Mouse (Mus musculus) limb, embryonic 15.5 days (tissue): ENCODE results near the gene Serpinb6b. TPM values are rescaled to one million over a fixed set of nuclear protein-coding genes. Genes with fewer than 3 reads are reported as not detected.
"Not testable (repeated sequence)": the region's sequence is repeated elsewhere in the genome, so short reads cannot be mapped to it uniquely, and the experiment has no call there.

Source experiments
- ATAC-seq: fragments of 200-750 bp; cut with Nextera tagmentation; 2 replicates; pipeline ENCODE4 v1.8.0; 2017; ENCODE audit warnings: low read depth, moderate TSS enrichment; ENCODE audit not compliant: insufficient number of reproducible peaks, low FRiP score, low TSS enrichment
- H3K27ac ChIP-seq: fragments of 300-500 bp; sonication (generic); 2 replicates; pipeline ENCODE4 v1.5.1; 2015; ENCODE audit warnings: moderate library complexity, mild to moderate bottlenecking, inconsistent platforms
- H3K27me3 ChIP-seq: fragments of 300-500 bp; sonication (generic); 2 replicates; pipeline ENCODE4 v1.6.1; 2015; ENCODE audit warnings: inconsistent platforms
- H3K36me3 ChIP-seq: fragments of 300-500 bp; sonication (generic); 2 replicates; pipeline ENCODE4 v1.6.1; 2015; ENCODE audit warnings: inconsistent platforms
- H3K4me1 ChIP-seq: fragments of 300-500 bp; sonication (generic); 2 replicates; pipeline ENCODE4 v1.6.1; 2015; ENCODE audit warnings: inconsistent platforms
- H3K4me2 ChIP-seq: fragments of 300-500 bp; sonication (generic); 2 replicates; pipeline ENCODE4 v1.6.1; 2015; ENCODE audit warnings: mild to moderate bottlenecking, inconsistent platforms
- H3K4me3 ChIP-seq: fragments of 300-500 bp; sonication (generic); 2 replicates; pipeline ENCODE4 v1.5.1; 2015; ENCODE audit warnings: mild to moderate bottlenecking, inconsistent platforms
- H3K9ac ChIP-seq: fragments of 300-500 bp; sonication (generic); 2 replicates; pipeline ENCODE4 v1.6.1; 2015; ENCODE audit warnings: inconsistent platforms
- H3K9me3 ChIP-seq: fragments of 300-500 bp; sonication (generic); 2 replicates; pipeline ENCODE4 v1.6.1; 2016; ENCODE audit warnings: inconsistent platforms
- WGBS: fragments of 180-500 bp; shearing (Covaris S2); methylation state at CpG from one replicate; pipeline ENCODE4 v1.1.7; 2015; 5-methylcytosine and 5-hydroxymethylcytosine counted together
- polyA plus RNA-seq: library from polyadenylated mRNA; unstranded; fragments of >200 nt; fragmentation: Nextera tagmentation; extraction: Ambion mirVana; gene quantifications from 2 replicates; pipeline ENCODE4 v1.2.1, GENCODE M21; 2015

The Serpinb6b gene
- polyA plus RNA-seq, 1 experiment from 2014 or later: 1.8 TPM

- not testable (repeated sequence) for H3K4me3 ChIP-seq, H3K4me1 ChIP-seq, H3K27me3 ChIP-seq, H3K9ac ChIP-seq, H3K27ac ChIP-seq, H3K36me3 ChIP-seq, H3K9me3 ChIP-seq, H3K4me2 ChIP-seq, ATAC-seq
- WGBS: 82% methylated on average over 7 of the region's 7 CpGs
Observed at GRCm38 (mm10) chr13:32958521-32958920, 6.5 kb upstream of the Serpinb6b start.

GRCm38 (mm10) chr13:32963990-32964753 is 837 bp upstream of the Serpinb6b start:
- WGBS: 72% methylated on average over 9 of the region's 9 CpGs
- H3K4me2 ChIP-seq: no peak overlapping the region
- H3K4me3 ChIP-seq: no peak overlapping the region
- H3K9me3 ChIP-seq: no peaks in the 10 kb centered on the region
- peaks cover 5% of the 10 kb centered on the region for H3K4me1 ChIP-seq
- H3K9ac ChIP-seq: no peak overlapping the region
- no peak for ATAC-seq
- H3K27ac ChIP-seq: no peak overlapping the region
- H3K27me3 ChIP-seq: no peaks in the 10 kb centered on the region
- no peaks in the 10 kb centered on the region for H3K36me3 ChIP-seq

- peaks cover 5% of the 10 kb centered on the region for H3K4me1 ChIP-seq
- no peak for ATAC-seq
- no peaks in the 10 kb centered on the region for H3K27me3 ChIP-seq
- H3K27ac ChIP-seq: no peak overlapping the region
- no peaks in the 10 kb centered on the region for H3K36me3 ChIP-seq
- H3K4me3 ChIP-seq: no peak overlapping the region
- 53% methylated on average over 5 of the region's 5 CpGs for WGBS
- no peaks in the 10 kb centered on the region for H3K9me3 ChIP-seq
- H3K4me2 ChIP-seq: no peak overlapping the region
- H3K9ac ChIP-seq: no peak overlapping the region
Observed at GRCm38 (mm10) chr13:32966116-32966515, 1.1 kb downstream of the Serpinb6b start.

- H3K9ac ChIP-seq: no peak overlapping the region
- no peaks in the 10 kb centered on the region for H3K36me3 ChIP-seq
- no peak overlapping the region for H3K27ac ChIP-seq
- H3K27me3 ChIP-seq: no peaks in the 10 kb centered on the region
- H3K4me3 ChIP-seq: no peak overlapping the region
- no peak for ATAC-seq
- H3K4me1 ChIP-seq: peaks cover 5% of the 10 kb centered on the region
- no peak overlapping the region for H3K4me2 ChIP-seq
- no peaks in the 10 kb centered on the region for H3K9me3 ChIP-seq
Observed at GRCm38 (mm10) chr13:32967233-32967632, 2.2 kb downstream of the Serpinb6b start.

- Histone ChIP-seq H3K36me3 (no peaks in the 10 kb centered on the region), H3K4me2 (no peak overlapping the region), H3K9me3 (no peaks in the 10 kb centered on the region), H3K4me1 (peaks cover 5% of the 10 kb centered on the region), H3K27me3 (no peaks in the 10 kb centered on the region), H3K27ac (no peak overlapping the region), H3K9ac (no peak overlapping the region), H3K4me3 (no peak overlapping the region)
- ATAC-seq: no peak
- 72% methylated on average over 5 of the region's 5 CpGs for WGBS
Observed at GRCm38 (mm10) chr13:32968353-32968984, 3.5 kb downstream of the Serpinb6b start.

GRCm38 (mm10) chr13:32968996-32969640 is 4.1 kb downstream of the Serpinb6b start:
- Histone ChIP-seq H3K4me1 (peaks cover 5% of the 10 kb centered on the region), H3K9me3 (no peaks in the 10 kb centered on the region), H3K27me3 (no peaks in the 10 kb centered on the region), H3K4me2 (no peak overlapping the region), H3K36me3 (no peaks in the 10 kb centered on the region), H3K4me3 (no peak overlapping the region), H3K27ac (no peak overlapping the region), H3K9ac (no peak overlapping the region)
- ATAC-seq: no peak
- 61% methylated on average over 4 of the region's 4 CpGs for WGBS

GRCm38 (mm10) chr13:32969641-32970040 is 4.6 kb downstream of the Serpinb6b start:
- H3K4me1 ChIP-seq: peaks cover 5% of the 10 kb centered on the region
- no peak overlapping the region for H3K9ac ChIP-seq
- no peak overlapping the region for H3K4me3 ChIP-seq
- no peaks in the 10 kb centered on the region for H3K36me3 ChIP-seq
- H3K27me3 ChIP-seq: no peaks in the 10 kb centered on the region
- 77% methylated on average over 1 of the region's 1 CpGs for WGBS
- no peak overlapping the region for H3K27ac ChIP-seq
- H3K9me3 ChIP-seq: no peaks in the 10 kb centered on the region
- no peak overlapping the region for H3K4me2 ChIP-seq
- no peak for ATAC-seq

- Histone ChIP-seq H3K27ac (no peak overlapping the region), H3K9me3 (no peaks in the 10 kb centered on the region), H3K9ac (no peak overlapping the region), H3K4me2 (no peak overlapping the region), H3K27me3 (no peaks in the 10 kb centered on the region), H3K4me1 (no peaks in the 10 kb centered on the region), H3K36me3 (no peaks in the 10 kb centered on the region), H3K4me3 (no peak overlapping the region)
- 87% methylated on average over 3 of the region's 3 CpGs for WGBS
- ATAC-seq: no peak
Observed at GRCm38 (mm10) chr13:32970776-32971175, 5.8 kb downstream of the Serpinb6b start.

- Histone ChIP-seq H3K36me3 (no peaks in the 10 kb centered on the region), H3K9ac (no peak overlapping the region), H3K4me3 (no peak overlapping the region), H3K4me1 (no peaks in the 10 kb centered on the region), H3K27ac (no peak overlapping the region), H3K27me3 (no peaks in the 10 kb centered on the region), H3K9me3 (no peaks in the 10 kb centered on the region), H3K4me2 (no peak overlapping the region)
- ATAC-seq: no peak
- 82% methylated on average over 2 of the region's 2 CpGs for WGBS
Observed at GRCm38 (mm10) chr13:32974268-32974667, 9.3 kb downstream of the Serpinb6b start.

- Histone ChIP-seq H3K27ac (no peak overlapping the region), H3K4me1 (no peaks in the 10 kb centered on the region), H3K27me3 (no peaks in the 10 kb centered on the region), H3K9ac (no peak overlapping the region), H3K9me3 (no peaks in the 10 kb centered on the region), H3K36me3 (no peaks in the 10 kb centered on the region), H3K4me3 (no peak overlapping the region), H3K4me2 (no peak overlapping the region)
- WGBS: 71% methylated on average over 3 of the region's 3 CpGs
- no peak for ATAC-seq
Observed at GRCm38 (mm10) chr13:32974889-32975460, 10.0 kb downstream of the Serpinb6b start.

GRCm38 (mm10) chr13:32975710-32976109 is 10.7 kb downstream of the Serpinb6b start:
- no peak overlapping the region for H3K27ac ChIP-seq
- H3K9me3 ChIP-seq: no peaks in the 10 kb centered on the region
- no peaks in the 10 kb centered on the region for H3K27me3 ChIP-seq
- no peak overlapping the region for H3K9ac ChIP-seq
- H3K4me3 ChIP-seq: no peak overlapping the region
- ATAC-seq: no peak
- H3K4me2 ChIP-seq: no peak overlapping the region
- H3K36me3 ChIP-seq: no peaks in the 10 kb centered on the region
- H3K4me1 ChIP-seq: no peaks in the 10 kb centered on the region
- 73% methylated on average over 2 of the region's 2 CpGs for WGBS

GRCm38 (mm10) chr13:32982556-32983042 is 17.6 kb downstream of the Serpinb6b start:
- Histone ChIP-seq H3K36me3 (no peaks in the 10 kb centered on the region), H3K4me1 (no peaks in the 10 kb centered on the region), H3K9me3 (no peaks in the 10 kb centered on the region), H3K27ac (no peak overlapping the region), H3K4me2 (no peak overlapping the region), H3K9ac (no peak overlapping the region), H3K4me3 (no peak overlapping the region), H3K27me3 (no peaks in the 10 kb centered on the region)
- ATAC-seq: no peak
- 82% methylated on average over 4 of the region's 4 CpGs for WGBS
